Mouse (Mus musculus) lung, postnatal 0 days (tissue): ENCODE measurements around the gene Mapk11. TPM values are rescaled to one million over a fixed set of nuclear protein-coding genes. Genes with fewer than 3 reads are reported as not detected.

Source experiments
- ATAC-seq: fragments of 200-750 bp; cut with Nextera tagmentation; 2 replicates; pipeline ENCODE4 v1.8.0; 2017; ENCODE audit warnings: moderate library complexity
- DNase-seq: peaks from one replicate; pipeline ENCODE4 v3.0.0-alpha.2; 2016; ENCODE audit warnings: low spot score
- H3K27ac ChIP-seq: fragments of 300-500 bp; sonication (generic); 2 replicates; pipeline ENCODE4 v1.5.1; 2014; ENCODE audit warnings: antibody characterized with exemption, mild to moderate bottlenecking, low read length, mixed read lengths
- H3K27me3 ChIP-seq: fragments of 300-500 bp; sonication (generic); replicated peaks from 2 replicates; pipeline ENCODE4 v1.6.1; 2014; ENCODE audit warnings: low read length, mixed read lengths; ENCODE audit not compliant: insufficient read depth
- H3K36me3 ChIP-seq: fragments of 300-500 bp; sonication (generic); 2 replicates; pipeline ENCODE4 v1.6.1; 2014; ENCODE audit warnings: low read length, mixed read lengths; ENCODE audit not compliant: insufficient read depth
- H3K4me1 ChIP-seq: fragments of 300-500 bp; sonication (generic); 2 replicates; pipeline ENCODE4 v1.6.1; 2014; ENCODE audit warnings: antibody characterized with exemption, low read depth, low read length, mixed read lengths; ENCODE audit not compliant: insufficient read depth
- H3K4me2 ChIP-seq: fragments of 300-500 bp; sonication (generic); replicated peaks from 2 replicates; pipeline ENCODE4 v1.6.1; 2014; ENCODE audit warnings: low read depth, mild to moderate bottlenecking, low read length, moderate library complexity, mixed read lengths
- H3K4me3 ChIP-seq: fragments of 300-500 bp; sonication (generic); 2 replicates; pipeline ENCODE4 v1.5.1; 2014; ENCODE audit warnings: low read depth, low read length
- H3K9ac ChIP-seq: fragments of 300-500 bp; sonication (generic); replicated peaks from 2 replicates; pipeline ENCODE4 v1.6.1; 2014; ENCODE audit warnings: low read depth, mild to moderate bottlenecking
- H3K9me3 ChIP-seq: fragments of 300-500 bp; sonication (generic); 2 replicates; pipeline ENCODE4 v1.6.1; 2016; ENCODE audit warnings: low read length, mixed read lengths
- CTCF ChIP-seq: IDR thresholded peaks from 2 replicates; pipeline ENCODE4 v1.5.1; 2016; ENCODE audit warnings: antibody characterized with exemption, mild to moderate bottlenecking
- EP300 ChIP-seq: IDR thresholded peaks from 2 replicates; pipeline ENCODE4 v1.6.1; 2016; ENCODE audit warnings: antibody characterized with exemption, mild to moderate bottlenecking, control low read depth
- WGBS: fragments of 180-500 bp; shearing (Covaris S2); extraction: QIAGEN DNeasy Blood & Tissue Kit; methylation state at CpG from one replicate; pipeline ENCODE4 v1.1.7; 2014; 5-methylcytosine and 5-hydroxymethylcytosine counted together
- polyA plus RNA-seq: library from polyadenylated mRNA; unstranded; fragments of >200 nt; fragmentation: Nextera tagmentation; extraction: Ambion mirVana; gene quantifications from 2 replicates; pipeline ENCODE4 v1.2.1, GENCODE M21; 2015

Mapk11 gene
- polyA plus RNA-seq, 1 experiment from 2014 or later: 7.4 TPM

GRCm38 (mm10) chr15:89174889-89175339 lies 25.5 kb upstream of the Mapk11 start:
- H3K4me2 ChIP-seq: no peak overlapping the region
- DNase-seq: no peak
- no peak overlapping the region for H3K9ac ChIP-seq
- H3K9me3 ChIP-seq: no peaks in the 10 kb centered on the region
- peak overlapping the region; percentile 77; the same call in 1 of the 2 replicates for H3K27ac ChIP-seq
- H3K4me1 ChIP-seq: peaks cover 67% of the 10 kb centered on the region
- no peaks in the 10 kb centered on the region for H3K27me3 ChIP-seq
- TF ChIP-seq EP300 (no peak), CTCF (no peak)
- WGBS: 33% methylated on average over 11 of the region's 11 CpGs
- H3K36me3 ChIP-seq: no peaks in the 10 kb centered on the region
- H3K4me3 ChIP-seq: no peak overlapping the region
- ATAC-seq: no peak

- no peaks in the 10 kb centered on the region for H3K36me3 ChIP-seq
- H3K4me2 ChIP-seq: peak overlapping the region; percentile 99
- TF ChIP-seq CTCF (no peak), EP300 (no peak)
- peak overlapping the region; percentile 77 for H3K27ac ChIP-seq
- no peaks in the 10 kb centered on the region for H3K27me3 ChIP-seq
- peak; percentile 75 for ATAC-seq
- peak; percentile 87 for DNase-seq
- WGBS: 3% methylated on average over 15 of the region's 15 CpGs
- no peaks in the 10 kb centered on the region for H3K9me3 ChIP-seq
- H3K4me3 ChIP-seq: peak overlapping the region; percentile 60
- H3K4me1 ChIP-seq: peaks cover 70% of the 10 kb centered on the region
- H3K9ac ChIP-seq: peak overlapping the region; percentile 58; the same call in 1 of the 2 replicates
Observed at GRCm38 (mm10) chr15:89173906-89174214, 24.4 kb upstream of the Mapk11 start.

DNA sequence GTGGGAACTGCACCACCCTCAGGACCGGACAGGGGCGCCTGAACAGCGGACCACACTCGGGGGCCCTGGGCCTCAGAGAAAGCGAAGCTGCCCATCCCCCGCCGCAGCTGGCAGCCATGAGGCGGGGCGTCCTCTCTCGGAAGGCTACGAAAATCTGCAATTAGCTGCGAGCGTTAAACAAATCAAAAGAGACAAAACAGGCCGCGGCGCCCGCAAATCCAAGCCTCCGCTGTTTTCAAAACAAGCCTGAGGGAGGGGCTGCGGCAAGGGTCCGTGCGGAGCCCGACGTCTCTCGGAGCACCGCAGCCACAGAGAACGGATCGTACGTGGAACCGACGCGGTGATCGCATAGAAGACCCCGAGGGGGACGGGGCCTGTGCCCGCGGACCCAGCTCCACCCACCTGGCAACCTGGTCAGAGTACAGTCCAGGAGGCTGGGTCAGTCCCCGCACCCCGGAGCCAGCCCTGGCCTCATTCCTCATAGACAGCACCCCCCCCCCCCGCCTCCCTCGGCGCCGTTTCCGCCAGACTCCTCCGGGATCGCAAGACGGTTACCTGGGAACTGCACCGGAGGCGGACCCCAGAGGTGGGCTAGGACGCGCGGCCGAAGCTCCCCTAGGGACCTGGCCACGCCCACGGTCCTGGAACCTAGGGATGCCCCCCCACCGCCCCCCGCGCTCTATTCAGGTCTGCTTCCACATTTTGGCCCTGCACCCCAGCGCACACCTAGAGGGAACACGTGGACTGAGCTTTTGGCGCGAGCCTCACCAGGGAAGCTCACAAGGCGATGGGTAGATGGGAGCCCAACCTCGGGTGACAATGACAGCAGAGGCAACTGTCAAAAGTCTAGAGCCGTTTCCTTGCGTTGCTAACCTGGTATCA lies 23.8 kb upstream of the Mapk11 start:
- Histone ChIP-seq H3K36me3 (no peaks in the 10 kb centered on the region), H3K27me3 (no peaks in the 10 kb centered on the region), H3K4me3 (peak overlapping the region; percentile 60), H3K9me3 (no peaks in the 10 kb centered on the region), H3K9ac (peak overlapping the region; percentile 58), H3K4me2 (peak overlapping the region; percentile 99), H3K27ac (peak overlapping the region; percentile 77), H3K4me1 (peaks cover 64% of the 10 kb centered on the region)
- ATAC-seq: peak; percentile 10; the same call in 1 of the 2 replicates
- 2% methylated on average over 64 of the region's 65 CpGs for WGBS
- TF ChIP-seq EP300: no peak
- peak; percentile 16; the same call in 1 of the 2 replicates for TF ChIP-seq CTCF
- DNase-seq: peak; percentile 55

- TF ChIP-seq CTCF: no peak
- TF ChIP-seq EP300: no peak
- H3K27me3 ChIP-seq: no peaks in the 10 kb centered on the region
- no peak for ATAC-seq
- H3K27ac ChIP-seq: peak overlapping the region; percentile 77
- DNase-seq: no peak
- WGBS: 40% methylated on average over 17 of the region's 17 CpGs
- H3K36me3 ChIP-seq: no peaks in the 10 kb centered on the region
- H3K9me3 ChIP-seq: no peaks in the 10 kb centered on the region
- peak overlapping the region; percentile 60 for H3K4me3 ChIP-seq
- H3K4me1 ChIP-seq: peaks cover 56% of the 10 kb centered on the region
- H3K4me2 ChIP-seq: peak overlapping the region; percentile 99
- peak overlapping the region; percentile 58 for H3K9ac ChIP-seq
Observed at GRCm38 (mm10) chr15:89172276-89172935, 23.0 kb upstream of the Mapk11 start.

GRCm38 (mm10) chr15:89171526-89172051 lies 22.2 kb upstream of the Mapk11 start:
- no peaks in the 10 kb centered on the region for H3K27me3 ChIP-seq
- H3K36me3 ChIP-seq: peaks cover 8% of the 10 kb centered on the region; the same call in 1 of the 2 replicates
- H3K27ac ChIP-seq: no peak overlapping the region
- H3K9me3 ChIP-seq: no peaks in the 10 kb centered on the region
- peaks cover 47% of the 10 kb centered on the region for H3K4me1 ChIP-seq
- no peak for DNase-seq
- no peak overlapping the region for H3K9ac ChIP-seq
- 80% methylated on average over 5 of the region's 5 CpGs for WGBS
- no peak for TF ChIP-seq CTCF
- no peak for TF ChIP-seq EP300
- no peak overlapping the region for H3K4me3 ChIP-seq
- H3K4me2 ChIP-seq: no peak overlapping the region
- no peak for ATAC-seq

GRCm38 (mm10) chr15:89170102-89170501 lies 20.7 kb upstream of the Mapk11 start:
- H3K27ac ChIP-seq: peak overlapping the region; percentile 90
- no peak overlapping the region for H3K4me3 ChIP-seq
- WGBS: 17% methylated on average over 3 of the region's 3 CpGs
- H3K27me3 ChIP-seq: no peaks in the 10 kb centered on the region
- H3K9ac ChIP-seq: no peak overlapping the region
- DNase-seq (peak; percentile 72), ATAC-seq (peak; percentile 32)
- peaks cover 37% of the 10 kb centered on the region for H3K4me1 ChIP-seq
- H3K4me2 ChIP-seq: 0 out of 2 replicates have a peak overlapping the region, but pooled peaks have one; percentile 40
- no peaks in the 10 kb centered on the region for H3K9me3 ChIP-seq
- H3K36me3 ChIP-seq: peaks cover 21% of the 10 kb centered on the region
- TF ChIP-seq EP300 (peak; percentile 64), CTCF (no peak)
